Mouse (Mus musculus): ENCODE data around the gene Hmgn1. TPM values are rescaled to one million over a fixed set of nuclear protein-coding genes. Genes with fewer than 3 reads are reported as not detected.
A peak's percentile ranks its signal among the peaks of the same experiment; 100 is the strongest.
"Not testable (repeated sequence)": the region's sequence is repeated elsewhere in the genome, so short reads cannot be mapped to it uniquely, and the experiment has no call there.

Hmgn1 gene
- polyA plus RNA-seq, 1 experiment from 2014 or later: 528 TPM

DNA sequence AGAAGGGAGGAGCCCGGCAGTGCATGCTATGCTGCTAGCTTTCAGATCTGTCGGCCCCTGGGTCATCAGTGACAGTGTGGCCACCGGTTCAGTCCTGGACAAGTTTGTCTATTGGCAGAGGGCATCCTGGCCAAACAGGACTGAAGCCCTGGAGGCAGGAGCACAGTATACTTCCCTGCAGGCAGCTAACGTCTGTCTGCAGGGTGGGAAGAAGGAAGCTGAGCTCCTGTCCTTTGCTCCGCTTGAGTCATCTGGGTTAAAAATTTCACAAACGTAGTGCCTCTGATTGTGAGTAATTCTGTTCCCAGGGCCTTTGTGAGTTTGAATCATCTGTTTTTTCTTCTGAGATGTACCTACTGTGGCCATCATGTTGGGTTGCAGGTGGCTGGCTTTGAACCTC, 21.3 kb upstream of the Hmgn1 start:
- Histone ChIP-seq H3K4me3 (ENCODE audit: low read depth, low read length) (no peak overlapping the region), H3K36me3 (ENCODE audit: control insufficient read depth, insufficient read depth, low read length) (peaks cover 16% of the 10 kb centered on the region; the same call in 1 of the 2 replicates), H3K4me2 (ENCODE audit: low read depth, low read length) (no peak overlapping the region), H3K27ac (replicated peaks; ENCODE audit: low read depth, low read length) (peak overlapping the region; percentile 65), H3K4me1 (ENCODE audit: control insufficient read depth, insufficient read depth, low read length) (peaks cover 4% of the 10 kb centered on the region; the same call in 1 of the 2 replicates), H3K9ac (ENCODE audit: low read depth, low read length) (no peak overlapping the region), H3K9me3 (ENCODE audit: control insufficient read depth, low read length) (no peaks in the 10 kb centered on the region), H3K27me3 (replicated peaks; ENCODE audit: control insufficient read depth, insufficient read depth, low read length) (no peaks in the 10 kb centered on the region)
- WGBS: 61% methylated on average over 6 of the region's 6 CpGs
- no peak for DNase-seq (ENCODE audit: low spot score)
- ATAC-seq (ENCODE audit: low read depth): no peak

DNA sequence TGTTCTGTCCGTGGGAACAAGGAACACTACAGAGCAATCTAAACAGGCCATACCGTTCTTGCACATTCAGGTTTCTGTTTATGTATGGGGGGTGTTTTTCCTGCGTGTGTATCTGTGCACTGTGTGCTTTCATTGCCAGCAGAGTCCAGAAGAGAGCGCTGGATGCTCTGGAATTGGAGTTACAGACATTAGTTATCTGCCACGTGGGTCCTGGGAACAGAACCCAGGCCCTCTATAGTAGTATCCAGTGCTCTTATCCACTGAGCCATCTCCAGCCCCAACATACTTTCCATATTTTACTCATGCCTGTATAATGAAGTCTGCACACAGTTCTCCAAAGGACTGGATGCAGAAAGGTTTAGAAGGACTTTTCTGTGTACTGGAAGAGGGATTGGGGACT, 18.3 kb upstream of the Hmgn1 start:
- Histone ChIP-seq H3K4me3 (ENCODE audit: low read depth, low read length) (peak overlapping the region; percentile 84), H3K4me1 (ENCODE audit: control insufficient read depth, insufficient read depth, low read length) (peaks cover 4% of the 10 kb centered on the region; the same call in 1 of the 2 replicates), H3K9ac (ENCODE audit: low read depth, low read length) (peak overlapping the region; percentile 75), H3K27ac (replicated peaks; ENCODE audit: low read depth, low read length) (no peak overlapping the region), H3K36me3 (ENCODE audit: control insufficient read depth, insufficient read depth, low read length) (no peaks in the 10 kb centered on the region), H3K27me3 (replicated peaks; ENCODE audit: control insufficient read depth, insufficient read depth, low read length) (no peaks in the 10 kb centered on the region), H3K9me3 (ENCODE audit: control insufficient read depth, low read length) (0 out of 2 replicates have a peak, but pooled peaks cover 5% of the 10 kb centered on the region), H3K4me2 (ENCODE audit: low read depth, low read length) (peak overlapping the region; percentile 67)
- DNase-seq (ENCODE audit: low spot score): no peak
- 2% methylated on average over 5 of the region's 5 CpGs for WGBS
- no peak; the same call in 1 of the 2 replicates for ATAC-seq (ENCODE audit: low read depth)

DNA sequence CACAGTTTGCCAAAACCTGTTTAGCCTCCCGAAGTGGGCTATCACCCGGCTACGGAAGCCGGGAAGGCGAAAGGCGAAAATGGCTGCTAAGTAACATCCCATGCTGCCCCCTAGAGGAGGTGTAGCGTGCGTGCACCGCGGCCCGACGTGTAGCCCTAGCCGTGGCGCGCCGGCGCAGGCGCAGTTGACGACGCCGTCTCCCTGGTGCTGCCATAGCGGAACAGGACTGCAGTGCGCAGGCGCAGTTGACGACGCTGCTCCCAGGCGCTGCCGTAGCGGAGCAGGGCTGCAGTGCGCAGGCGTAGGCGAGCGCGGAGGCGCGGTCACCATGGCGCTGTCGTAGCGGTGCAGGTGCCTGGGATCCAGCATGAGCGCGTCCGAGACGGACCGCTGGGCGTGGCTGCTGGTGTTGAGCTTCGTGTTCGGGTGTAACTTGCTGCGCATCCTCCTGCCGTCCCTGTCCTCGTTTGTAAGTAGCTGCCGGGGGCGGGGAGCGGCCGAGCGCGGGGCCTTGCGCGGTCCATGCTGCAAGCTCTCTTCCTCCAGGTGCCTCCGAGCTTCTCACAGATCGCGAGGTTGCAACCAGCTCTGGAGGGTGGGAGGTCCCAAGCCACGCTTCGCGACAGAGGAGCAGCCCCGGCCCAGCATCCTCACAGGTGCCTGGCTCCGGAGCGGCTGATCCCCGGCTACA, 17.7 kb upstream of the Hmgn1 start, which contains the start of gene Wrb:
TSS of gene Wrb (plus strand) at position 298 of the 691 bp plus-strand sequence.
- H3K9me3 ChIP-seq (ENCODE audit: control insufficient read depth, low read length): 0 out of 2 replicates have a peak, but pooled peaks cover 5% of the 10 kb centered on the region
- peak within 1 kb of the TSS; percentile 84 for H3K4me3 ChIP-seq (ENCODE audit: low read depth, low read length)
- H3K27me3 ChIP-seq (replicated peaks; ENCODE audit: control insufficient read depth, insufficient read depth, low read length): no peaks in the 10 kb centered on the region
- H3K9ac ChIP-seq (ENCODE audit: low read depth, low read length): peak within 1 kb of the TSS; percentile 75
- peaks cover 4% of the 10 kb centered on the region; the same call in 1 of the 2 replicates for H3K4me1 ChIP-seq (ENCODE audit: control insufficient read depth, insufficient read depth, low read length)
- peak within 1 kb of the TSS; percentile 67 for H3K4me2 ChIP-seq (ENCODE audit: low read depth, low read length)
- 0% methylated on average over 29 of the region's 68 CpGs for WGBS
- DNase-seq (ENCODE audit: low spot score): peak; percentile 99
- H3K36me3 ChIP-seq (ENCODE audit: control insufficient read depth, insufficient read depth, low read length): no peaks in the 10 kb centered on the region
- no peak within 1 kb of the TSS for H3K27ac ChIP-seq (replicated peaks; ENCODE audit: low read depth, low read length)
- peak; percentile 96 for ATAC-seq (ENCODE audit: low read depth)

GRCm38 (mm10) chr16:96144748-96145109, 17.2 kb upstream of the Hmgn1 start:
- 23% methylated on average over 6 of the region's 6 CpGs for WGBS
- not testable (repeated sequence) for DNase-seq (ENCODE audit: low spot score); H3K4me1 ChIP-seq (ENCODE audit: control insufficient read depth, insufficient read depth, low read length); H3K27ac ChIP-seq (replicated peaks; ENCODE audit: low read depth, low read length); H3K9me3 ChIP-seq (ENCODE audit: control insufficient read depth, low read length); H3K9ac ChIP-seq (ENCODE audit: low read depth, low read length); H3K27me3 ChIP-seq (replicated peaks; ENCODE audit: control insufficient read depth, insufficient read depth, low read length); H3K36me3 ChIP-seq (ENCODE audit: control insufficient read depth, insufficient read depth, low read length)
- peak overlapping the region; percentile 84 for H3K4me3 ChIP-seq (ENCODE audit: low read depth, low read length)
- ATAC-seq (ENCODE audit: low read depth): peak; percentile 12
- H3K4me2 ChIP-seq (ENCODE audit: low read depth, low read length): peak overlapping the region; percentile 67

DNA sequence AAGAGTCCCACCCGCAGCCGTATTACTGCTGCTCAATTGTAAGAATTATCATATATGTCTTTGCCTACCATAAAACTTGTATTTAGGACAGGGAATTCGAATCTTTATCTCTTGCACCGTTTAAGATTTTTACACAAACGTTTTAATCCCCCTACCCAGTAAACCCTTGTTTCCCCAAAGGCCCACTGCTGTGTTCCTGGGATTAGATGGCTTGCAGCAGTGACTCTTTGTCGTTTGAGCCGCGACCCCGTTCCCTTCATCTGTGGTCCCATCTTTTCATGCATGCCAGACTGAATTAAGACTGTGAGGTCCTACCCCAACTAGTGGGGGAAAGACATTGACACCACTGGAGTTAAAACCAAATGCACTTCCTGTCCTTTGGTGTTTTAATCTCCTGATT, 937 bp upstream of the Hmgn1 start:
- Histone ChIP-seq H3K27me3 (replicated peaks; ENCODE audit: control insufficient read depth, insufficient read depth, low read length) (no peaks in the 10 kb centered on the region), H3K36me3 (ENCODE audit: control insufficient read depth, insufficient read depth, low read length) (peaks cover 33% of the 10 kb centered on the region), H3K9me3 (ENCODE audit: control insufficient read depth, low read length) (no peaks in the 10 kb centered on the region), H3K27ac (replicated peaks; ENCODE audit: low read depth, low read length) (peak overlapping the region; percentile 96), H3K4me3 (ENCODE audit: low read depth, low read length) (peak overlapping the region; percentile 96), H3K4me2 (ENCODE audit: low read depth, low read length) (peak overlapping the region; percentile 86), H3K4me1 (ENCODE audit: control insufficient read depth, insufficient read depth, low read length) (peaks cover 12% of the 10 kb centered on the region), H3K9ac (ENCODE audit: low read depth, low read length) (peak overlapping the region; percentile 80)
- WGBS: 2% methylated on average over 9 of the region's 9 CpGs
- DNase-seq (ENCODE audit: low spot score) (no peak), ATAC-seq (ENCODE audit: low read depth) (no peak)

- H3K27ac ChIP-seq (replicated peaks; ENCODE audit: low read depth, low read length): peak overlapping the region; percentile 96
- H3K9ac ChIP-seq (ENCODE audit: low read depth, low read length): peak overlapping the region; percentile 99
- no peaks in the 10 kb centered on the region for H3K27me3 ChIP-seq (replicated peaks; ENCODE audit: control insufficient read depth, insufficient read depth, low read length)
- H3K4me2 ChIP-seq (ENCODE audit: low read depth, low read length): peak overlapping the region; percentile 86
- H3K4me3 ChIP-seq (ENCODE audit: low read depth, low read length): peak overlapping the region; percentile 96
- no peak for DNase-seq (ENCODE audit: low spot score)
- H3K9me3 ChIP-seq (ENCODE audit: control insufficient read depth, low read length): no peaks in the 10 kb centered on the region
- H3K4me1 ChIP-seq (ENCODE audit: control insufficient read depth, insufficient read depth, low read length): peaks cover 12% of the 10 kb centered on the region
- 0% methylated on average over 1 of the region's 52 CpGs for WGBS
- peaks cover 45% of the 10 kb centered on the region for H3K36me3 ChIP-seq (ENCODE audit: control insufficient read depth, insufficient read depth, low read length)
- ATAC-seq (ENCODE audit: low read depth): peak; percentile 54
These were observed 257 bp downstream of the Hmgn1 start for GRCm38 (mm10) chr16:96127288-96127656.

DNA sequence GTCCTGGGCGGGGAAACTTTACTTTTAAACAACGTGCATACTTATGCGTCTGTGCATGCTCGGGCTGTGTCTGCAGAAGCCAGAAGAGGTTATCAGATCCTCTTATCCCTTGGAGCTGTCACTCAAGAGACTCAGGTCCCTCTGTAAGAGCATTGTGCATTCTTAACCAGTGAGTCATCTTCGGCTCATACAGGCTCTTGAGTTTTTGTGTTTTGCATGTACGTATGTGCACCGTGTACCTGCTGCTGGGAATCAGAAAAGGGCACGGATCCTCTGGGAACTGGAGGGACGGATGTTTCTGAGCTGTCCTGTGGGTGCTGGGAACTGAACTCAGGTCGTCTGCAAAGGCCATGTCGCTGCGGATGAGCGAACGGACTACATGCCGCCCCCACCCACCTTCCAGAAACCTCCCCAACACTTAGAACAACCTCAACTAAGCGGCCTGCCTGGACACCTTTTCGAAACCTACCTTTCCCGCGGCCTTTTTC, 801 bp downstream of the Hmgn1 start:
- H3K27me3 ChIP-seq (replicated peaks; ENCODE audit: control insufficient read depth, insufficient read depth, low read length): no peaks in the 10 kb centered on the region
- peak; percentile 80 for DNase-seq (ENCODE audit: low spot score)
- no peak for ATAC-seq (ENCODE audit: low read depth)
- peak overlapping the region; percentile 96 for H3K4me3 ChIP-seq (ENCODE audit: low read depth, low read length)
- no peaks in the 10 kb centered on the region for H3K9me3 ChIP-seq (ENCODE audit: control insufficient read depth, low read length)
- WGBS: 2% methylated on average over 17 of the region's 19 CpGs
- peak overlapping the region; percentile 96 for H3K27ac ChIP-seq (replicated peaks; ENCODE audit: low read depth, low read length)
- peak overlapping the region; percentile 86 for H3K4me2 ChIP-seq (ENCODE audit: low read depth, low read length)
- H3K36me3 ChIP-seq (ENCODE audit: control insufficient read depth, insufficient read depth, low read length): peaks cover 47% of the 10 kb centered on the region
- H3K4me1 ChIP-seq (ENCODE audit: control insufficient read depth, insufficient read depth, low read length): peaks cover 12% of the 10 kb centered on the region
- H3K9ac ChIP-seq (ENCODE audit: low read depth, low read length): peak overlapping the region; percentile 99

GRCm38 (mm10) chr16:96120022-96120623, 7.4 kb downstream of the Hmgn1 start:
- Histone ChIP-seq H3K9ac (ENCODE audit: low read depth, low read length) (no peak overlapping the region), H3K36me3 (ENCODE audit: control insufficient read depth, insufficient read depth, low read length) (peaks cover 43% of the 10 kb centered on the region), H3K27me3 (replicated peaks; ENCODE audit: control insufficient read depth, insufficient read depth, low read length) (no peaks in the 10 kb centered on the region), H3K4me3 (ENCODE audit: low read depth, low read length) (no peak overlapping the region), H3K27ac (replicated peaks; ENCODE audit: low read depth, low read length) (no peak overlapping the region), H3K9me3 (ENCODE audit: control insufficient read depth, low read length) (no peaks in the 10 kb centered on the region), H3K4me1 (ENCODE audit: control insufficient read depth, insufficient read depth, low read length) (0 out of 2 replicates have a peak, but pooled peaks cover 3% of the 10 kb centered on the region), H3K4me2 (ENCODE audit: low read depth, low read length) (no peak overlapping the region)
- 60% methylated on average over 4 of the region's 4 CpGs for WGBS
- DNase-seq (ENCODE audit: low spot score): no peak
- ATAC-seq (ENCODE audit: low read depth): no peak
